34 mouse cellular contexts compared by ENCODE assay signal in genomic region chr19:57170880-57171279, GRCm38 (mm10).
"Had no signal": no experiment of that assay in that cellular context is flagged by ENCODE, and none has a peak within 500 bp of the region (broad histone marks: within the 10 kb centered on the region; RNA-seq: fewer than 3 reads in every experiment).

No protein-coding gene starts in this region.

- H3K4me1 ChIP-seq: hindbrain, embryonic 13.5 days; hindbrain, embryonic 15.5 days; intestine, embryonic 15.5 days had no signal

- H3K4me2 ChIP-seq: heart, embryonic 11.5 days; heart, embryonic 12.5 days; heart, embryonic 15.5 days; hindbrain, embryonic 12.5 days; hindbrain, embryonic 13.5 days; hindbrain, embryonic 14.5 days; hindbrain, embryonic 15.5 days; intestine, embryonic 15.5 days; kidney, embryonic 15.5 days had no signal

- H3K4me3 ChIP-seq: heart, embryonic 10.5 days; heart, embryonic 12.5 days; heart, embryonic 15.5 days; hindbrain, embryonic 10.5 days; hindbrain, embryonic 12.5 days; hindbrain, embryonic 13.5 days; hindbrain, embryonic 15.5 days; intestine, embryonic 15.5 days; kidney, embryonic 15.5 days; layer of hippocampus, adult 2 months had no signal

- H3K9me3 ChIP-seq: heart, embryonic 10.5 days; heart, embryonic 12.5 days; heart, embryonic 15.5 days; hindbrain, embryonic 10.5 days; hindbrain, embryonic 12.5 days; hindbrain, embryonic 13.5 days; hindbrain, embryonic 15.5 days; intestine, embryonic 15.5 days; kidney, embryonic 15.5 days had no signal

- H3K9ac ChIP-seq: heart, embryonic 12.5 days; heart, embryonic 15.5 days; hindbrain, embryonic 12.5 days; hindbrain, embryonic 13.5 days; hindbrain, embryonic 14.5 days; hindbrain, embryonic 15.5 days; intestine, embryonic 15.5 days; kidney, embryonic 15.5 days had no signal

- H3K27me3 ChIP-seq: heart, embryonic 12.5 days; heart, embryonic 15.5 days; hindbrain, embryonic 12.5 days; hindbrain, embryonic 13.5 days; hindbrain, embryonic 15.5 days; intestine, embryonic 15.5 days; kidney, embryonic 15.5 days had no signal

- ATAC-seq: hindbrain, embryonic 16.5 days; hindbrain, postnatal 0 days; inflammation-experienced regulatory T-cells, adult 6 months; intestine, embryonic 15.5 days; intestine, embryonic 16.5 days; intestine, postnatal 0 days had no signal

- H3K36me3 ChIP-seq: hindbrain, embryonic 10.5 days; hindbrain, embryonic 12.5 days; hindbrain, embryonic 15.5 days; intestine, embryonic 15.5 days; kidney, embryonic 15.5 days had no signal

- DNase-seq: heart, adult 18-20 months; heart, postnatal 10 days; heart, postnatal 36 days; heart, postnatal 4 days; kidney, adult 11 months; kidney, adult 18-20 months; kidney, adult 2 months; kidney, adult 8-10 months; kidney, adult 9 months; kidney, postnatal 10 days; kidney, postnatal 14 days; kidney, postnatal 25 days; kidney, postnatal 36 days; kidney, postnatal 4 days; layer of hippocampus, adult 9-11 months; layer of hippocampus, postnatal 36 days had no signal

- H3K27ac ChIP-seq: heart, embryonic 10.5 days; heart, embryonic 15.5 days; hindbrain, embryonic 10.5 days; hindbrain, embryonic 12.5 days; hindbrain, embryonic 13.5 days; hindbrain, embryonic 14.5 days; hindbrain, embryonic 15.5 days; hindbrain, postnatal 0 days; intestine, embryonic 15.5 days; kidney, embryonic 15.5 days; kidney, postnatal 0 days; layer of hippocampus, adult 2 months had no signal
